Mouse (Mus musculus) cortical plate, adult 2 months (tissue): Measurements from ENCODE around the gene Crisp2.

Experiments used
- CTCF ChIP-seq: fragments of 200-500 bp; IDR thresholded peaks from 2 replicates; pipeline ENCODE4 v1.5.1; 2011; ENCODE audit warnings: mild to moderate bottlenecking, control low read depth, low read length; ENCODE audit not compliant: insufficient read depth; ENCODE audit errors: extremely low read depth
- POLR2A ChIP-seq: fragments of 200-500 bp; IDR thresholded peaks from 2 replicates; pipeline ENCODE4 v1.6.1; 2011; ENCODE audit warnings: mild to moderate bottlenecking, low read length, control low read depth; ENCODE audit not compliant: insufficient read depth; ENCODE audit errors: extremely low read depth

DNA sequence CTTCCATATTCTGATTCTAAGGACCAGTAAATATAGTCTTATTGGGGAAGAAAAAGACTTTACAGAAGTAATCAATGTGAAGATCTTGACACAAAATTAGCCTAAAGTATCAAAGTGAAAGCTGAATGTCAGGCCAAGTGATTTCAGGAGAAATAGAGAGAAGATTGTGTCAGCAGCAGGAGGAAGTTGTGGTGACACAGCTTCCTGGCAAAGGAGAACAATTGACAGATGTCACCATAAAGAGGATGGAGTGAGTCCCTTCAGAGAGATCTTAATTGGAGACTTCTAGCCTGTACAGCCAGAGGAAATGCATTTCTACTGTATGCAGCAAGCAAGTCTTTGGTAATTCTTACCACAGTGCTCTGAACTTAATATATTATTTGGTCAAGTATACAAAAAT lies 16.9 kb downstream of the Crisp2 start:
- no peak for TF ChIP-seq POLR2A
- no peak for TF ChIP-seq CTCF
